Mouse (Mus musculus): ENCODE results near the gene Ctsl.
A peak's percentile ranks its signal among the peaks of the same experiment; 100 is the strongest.

Ctsl gene

GRCm38 (mm10) chr13:64369805-64370172 lies 901 bp downstream of the Ctsl start:
- no peak for DNase-seq

- DNase-seq = no peak
These were observed 2.1 kb downstream of the Ctsl start for GRCm38 (mm10) chr13:64368596-64368995.

GRCm38 (mm10) chr13:64367615-64368014 lies 3.1 kb downstream of the Ctsl start:
- DNase-seq = no peak

- no peak for DNase-seq
These were observed 5.4 kb downstream of the Ctsl start for GRCm38 (mm10) chr13:64365326-64365725.

GRCm38 (mm10) chr13:64364258-64364657 lies 6.4 kb downstream of the Ctsl start:
- peak; percentile 47 to 49 for DNase-seq

- DNase-seq = no peak
These were observed 8.6 kb downstream of the Ctsl start for GRCm38 (mm10) chr13:64362139-64362538.

GRCm38 (mm10) chr13:64361020-64361419 lies 9.7 kb downstream of the Ctsl start:
- no peak for DNase-seq

- DNase-seq = peak; percentile 79 to 93
These were observed 11.0 kb downstream of the Ctsl start for GRCm38 (mm10) chr13:64359702-64360101.

GRCm38 (mm10) chr13:64358476-64358875 lies 12.2 kb downstream of the Ctsl start:
- DNase-seq = peak in 1 of 2 experiments; percentile 47

GRCm38 (mm10) chr13:64357389-64357788 lies 13.3 kb downstream of the Ctsl start:
- DNase-seq = no peak

GRCm38 (mm10) chr13:64349474-64349873 lies 21.2 kb downstream of the Ctsl start:
- no peak for DNase-seq

- peak; percentile 59 to 65 for DNase-seq
These were observed 26.6 kb downstream of the Ctsl start for GRCm38 (mm10) chr13:64344082-64344501.

GRCm38 (mm10) chr13:64343598-64343997 lies 27.1 kb downstream of the Ctsl start:
- peak; percentile 39 to 51 for DNase-seq

GRCm38 (mm10) chr13:64335546-64336132 lies 35.1 kb downstream of the Ctsl start:
- no peak for DNase-seq

- DNase-seq = no peak
These were observed 37.6 kb downstream of the Ctsl start for GRCm38 (mm10) chr13:64333102-64333501.

GRCm38 (mm10) chr13:64332321-64332720 lies 38.4 kb downstream of the Ctsl start:
- DNase-seq = no peak

GRCm38 (mm10) chr13:64322561-64323281 lies 48.0 kb downstream of the Ctsl start:
- DNase-seq = no peak

- no peak for DNase-seq
These were observed 50.4 kb downstream of the Ctsl start for GRCm38 (mm10) chr13:64320334-64320733.

- DNase-seq = no peak
These were observed 50.9 kb downstream of the Ctsl start for GRCm38 (mm10) chr13:64319782-64320181.

GRCm38 (mm10) chr13:64318355-64318754 lies 52.3 kb downstream of the Ctsl start:
- DNase-seq = no peak

- peak in 1 of 2 experiments; percentile 42 for DNase-seq
These were observed 55.1 kb downstream of the Ctsl start for GRCm38 (mm10) chr13:64315483-64316050.

GRCm38 (mm10) chr13:64314041-64314440 lies 56.6 kb downstream of the Ctsl start:
- no peak for DNase-seq

- DNase-seq = no peak
These were observed 57.8 kb downstream of the Ctsl start for GRCm38 (mm10) chr13:64312916-64313289.

Measured in cerebellum, adult 18-20 months (tissue).